Mouse (Mus musculus) liver, embryonic 15.5 days (tissue): ENCODE measurements around the gene Asb8. TPM values are rescaled to one million over a fixed set of nuclear protein-coding genes. Genes with fewer than 3 reads are reported as not detected.

ENCODE experiments used
- ATAC-seq: fragments of 200-750 bp; cut with Nextera tagmentation; 2 replicates; pipeline ENCODE4 v1.8.0; 2017; ENCODE audit warnings: moderate number of reproducible peaks, mild to moderate bottlenecking, moderate library complexity; ENCODE audit not compliant: insufficient read depth
- H3K27ac ChIP-seq: fragments of 300-500 bp; sonication (generic); replicated peaks from 2 replicates; pipeline ENCODE4 v1.5.1; 2015; ENCODE audit warnings: mild to moderate bottlenecking, inconsistent platforms
- H3K27me3 ChIP-seq: fragments of 300-500 bp; sonication (generic); 2 replicates; pipeline ENCODE4 v1.6.1; 2015; ENCODE audit warnings: mild to moderate bottlenecking, inconsistent platforms
- H3K36me3 ChIP-seq: fragments of 300-500 bp; sonication (generic); replicated peaks from 2 replicates; pipeline ENCODE4 v1.6.1; 2015; ENCODE audit warnings: moderate library complexity, mild to moderate bottlenecking, inconsistent platforms
- H3K4me1 ChIP-seq: fragments of 300-500 bp; sonication (generic); replicated peaks from 2 replicates; pipeline ENCODE4 v1.6.1; 2015; ENCODE audit warnings: inconsistent platforms
- H3K4me2 ChIP-seq: fragments of 300-500 bp; sonication (generic); 2 replicates; pipeline ENCODE4 v1.6.1; 2015; ENCODE audit warnings: moderate library complexity, mild to moderate bottlenecking, inconsistent platforms
- H3K4me3 ChIP-seq: fragments of 300-500 bp; sonication (generic); replicated peaks from 2 replicates; pipeline ENCODE4 v1.5.1; 2015; ENCODE audit warnings: mild to moderate bottlenecking, inconsistent platforms
- H3K9ac ChIP-seq: fragments of 300-500 bp; sonication (generic); 2 replicates; pipeline ENCODE4 v1.6.1; 2015; ENCODE audit warnings: moderate library complexity, mild to moderate bottlenecking, inconsistent platforms
- H3K9me3 ChIP-seq: fragments of 300-500 bp; sonication (generic); replicated peaks from 2 replicates; pipeline ENCODE4 v1.6.1; 2016; ENCODE audit warnings: inconsistent platforms
- WGBS: fragments of 180-500 bp; shearing (Covaris S2); methylation state at CpG from one replicate; pipeline ENCODE4 v1.1.7; 2015; ENCODE audit warnings: mixed read lengths; ENCODE audit not compliant: insufficient replicate concordance; 5-methylcytosine and 5-hydroxymethylcytosine counted together
- polyA plus RNA-seq: library from polyadenylated mRNA; unstranded; fragments of >200 nt; fragmentation: Nextera tagmentation; extraction: Ambion mirVana; gene quantifications from 2 replicates; pipeline ENCODE4 v1.2.1, GENCODE M21; 2015

Asb8 gene
- polyA plus RNA-seq, 1 experiment from 2014 or later: 20.4 TPM

DNA sequence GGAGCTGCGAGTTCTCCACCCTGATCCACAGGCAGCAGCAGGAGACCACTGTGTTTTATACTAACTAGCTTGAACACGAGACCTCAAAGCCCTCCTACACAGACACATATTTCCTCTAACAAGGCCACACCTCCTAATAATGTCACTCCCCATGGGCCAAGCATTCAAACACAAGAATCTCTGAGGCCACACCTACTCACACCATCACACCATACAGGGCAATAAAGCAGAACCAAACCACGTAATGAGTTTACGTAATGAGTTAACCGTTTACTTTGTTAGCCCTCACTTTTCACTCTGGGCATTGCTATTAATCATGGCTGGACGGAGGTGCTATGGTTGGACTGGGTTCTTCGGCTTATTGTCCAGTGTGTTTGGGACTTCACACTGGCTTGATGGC is 25.7 kb downstream of the Asb8 start:
- no peak overlapping the region for H3K4me2 ChIP-seq
- H3K4me3 ChIP-seq: no peak overlapping the region
- no peak for ATAC-seq
- no peaks in the 10 kb centered on the region for H3K9me3 ChIP-seq
- H3K9ac ChIP-seq: no peak overlapping the region
- H3K36me3 ChIP-seq: peaks cover 62% of the 10 kb centered on the region
- H3K4me1 ChIP-seq: peaks cover 8% of the 10 kb centered on the region
- H3K27ac ChIP-seq: no peak overlapping the region
- no peaks in the 10 kb centered on the region for H3K27me3 ChIP-seq
- 65% methylated on average over 7 of the region's 7 CpGs for WGBS

GRCm38 (mm10) chr15:98136871-98137270 is 28.6 kb downstream of the Asb8 start:
- Histone ChIP-seq H3K27ac (no peak overlapping the region), H3K36me3 (peaks cover 86% of the 10 kb centered on the region), H3K4me3 (no peak overlapping the region), H3K4me1 (no peaks in the 10 kb centered on the region), H3K27me3 (no peaks in the 10 kb centered on the region), H3K4me2 (no peak overlapping the region), H3K9ac (no peak overlapping the region), H3K9me3 (no peaks in the 10 kb centered on the region)
- 86% methylated on average over 9 of the region's 9 CpGs for WGBS
- ATAC-seq: no peak

- Histone ChIP-seq H3K4me1 (no peaks in the 10 kb centered on the region), H3K27me3 (no peaks in the 10 kb centered on the region), H3K4me2 (no peak overlapping the region), H3K9me3 (no peaks in the 10 kb centered on the region), H3K9ac (no peak overlapping the region), H3K4me3 (no peak overlapping the region), H3K27ac (no peak overlapping the region), H3K36me3 (peaks cover 84% of the 10 kb centered on the region)
- 89% methylated on average over 13 of the region's 13 CpGs for WGBS
- no peak for ATAC-seq
Observed at GRCm38 (mm10) chr15:98135671-98136070, 29.8 kb downstream of the Asb8 start.

DNA sequence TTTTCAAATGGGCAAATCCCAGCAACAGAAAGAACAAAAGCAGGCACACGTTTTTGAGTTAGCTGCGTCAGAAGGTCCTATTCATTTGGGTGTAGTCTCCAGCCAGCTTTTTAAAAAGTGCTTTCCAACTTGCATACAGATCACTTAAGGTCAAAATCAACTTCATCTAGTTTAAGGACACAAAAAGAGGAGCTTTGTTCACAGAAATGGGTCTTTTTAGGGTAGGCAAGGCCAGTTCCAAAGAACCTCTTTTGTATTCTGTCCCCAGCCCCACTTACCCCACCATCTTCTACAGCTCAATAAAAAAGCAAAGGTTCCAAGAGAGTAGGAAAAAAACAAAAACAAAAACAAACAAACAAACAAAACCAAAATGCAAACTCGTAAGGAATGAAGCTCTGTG is 30.8 kb downstream of the Asb8 start:
- H3K27me3 ChIP-seq: no peaks in the 10 kb centered on the region
- H3K4me2 ChIP-seq: no peak overlapping the region
- H3K4me1 ChIP-seq: no peaks in the 10 kb centered on the region
- no peak overlapping the region for H3K27ac ChIP-seq
- no peak overlapping the region for H3K4me3 ChIP-seq
- H3K36me3 ChIP-seq: peaks cover 85% of the 10 kb centered on the region
- no peak for ATAC-seq
- no peak overlapping the region for H3K9ac ChIP-seq
- no peaks in the 10 kb centered on the region for H3K9me3 ChIP-seq
- 74% methylated on average over 3 of the region's 3 CpGs for WGBS

- H3K9ac ChIP-seq: no peak overlapping the region
- no peak overlapping the region for H3K4me3 ChIP-seq
- H3K9me3 ChIP-seq: no peaks in the 10 kb centered on the region
- no peak overlapping the region for H3K27ac ChIP-seq
- no peak overlapping the region for H3K4me2 ChIP-seq
- no peak for ATAC-seq
- H3K27me3 ChIP-seq: no peaks in the 10 kb centered on the region
- H3K36me3 ChIP-seq: peaks cover 88% of the 10 kb centered on the region
- no peaks in the 10 kb centered on the region for H3K4me1 ChIP-seq
- WGBS: 82% methylated on average over 4 of the region's 4 CpGs
Observed at GRCm38 (mm10) chr15:98134034-98134433, 31.4 kb downstream of the Asb8 start.

DNA sequence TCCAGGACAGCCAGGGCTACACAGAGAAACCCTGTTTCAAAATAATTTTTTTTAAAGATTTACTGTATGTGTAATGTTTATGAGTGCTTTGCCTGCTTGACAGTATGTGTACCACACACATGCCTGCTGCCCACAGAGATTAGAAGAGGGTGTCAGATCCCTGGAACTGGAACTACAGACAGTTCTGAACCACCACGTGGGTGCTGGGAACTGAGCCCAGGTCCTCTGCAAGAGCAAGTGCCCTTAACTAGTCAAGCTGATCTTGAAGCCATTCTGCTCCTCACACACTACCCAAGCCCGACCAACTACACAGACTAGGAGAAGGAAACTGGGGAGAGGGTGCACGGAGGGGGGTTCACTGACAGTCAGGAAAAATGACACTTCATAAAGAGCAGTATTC is 32.0 kb downstream of the Asb8 start:
- Histone ChIP-seq H3K4me2 (no peak overlapping the region), H3K4me3 (no peak overlapping the region), H3K27ac (no peak overlapping the region), H3K27me3 (no peaks in the 10 kb centered on the region), H3K36me3 (peaks cover 88% of the 10 kb centered on the region), H3K9ac (no peak overlapping the region), H3K4me1 (no peaks in the 10 kb centered on the region), H3K9me3 (no peaks in the 10 kb centered on the region)
- 69% methylated on average over 3 of the region's 3 CpGs for WGBS
- ATAC-seq: no peak

DNA sequence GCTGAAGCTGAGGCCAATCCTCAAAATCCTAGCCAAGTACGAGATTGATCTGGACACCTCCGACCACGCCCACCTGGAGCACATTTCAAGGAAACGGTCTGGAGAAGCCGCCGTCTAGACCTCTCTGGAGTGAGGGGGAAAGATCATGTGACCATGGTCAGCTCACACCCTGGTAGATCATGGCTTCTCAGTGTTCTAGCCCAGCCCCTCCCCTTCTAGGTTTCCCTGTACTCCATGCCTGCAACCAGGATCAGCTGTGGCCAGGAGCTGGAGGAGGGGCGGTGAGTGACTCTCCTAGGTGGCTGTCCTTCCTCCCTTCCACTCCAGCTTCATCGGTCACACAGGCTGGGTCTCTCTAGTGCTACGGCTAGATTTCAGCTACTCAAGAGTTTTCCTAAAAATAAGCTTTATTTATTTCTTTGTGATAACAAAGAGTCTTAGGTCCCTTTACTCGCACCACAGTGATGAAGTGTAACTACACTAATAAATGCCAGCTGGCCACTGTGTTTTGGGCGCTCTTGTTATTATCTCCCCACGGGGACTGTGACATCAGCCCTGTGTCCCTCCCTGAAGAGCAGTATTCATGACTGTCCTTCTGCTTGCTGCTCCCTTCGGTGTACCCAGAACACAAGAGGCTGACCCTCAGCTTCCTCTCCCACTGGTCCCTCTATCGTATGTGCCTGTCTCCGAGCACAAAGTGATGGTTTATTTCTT is 33.3 kb downstream of the Asb8 start:
- peaks cover 90% of the 10 kb centered on the region for H3K36me3 ChIP-seq
- no peaks in the 10 kb centered on the region for H3K27me3 ChIP-seq
- no peak for ATAC-seq
- H3K9me3 ChIP-seq: no peaks in the 10 kb centered on the region
- no peaks in the 10 kb centered on the region for H3K4me1 ChIP-seq
- no peak overlapping the region for H3K27ac ChIP-seq
- no peak overlapping the region for H3K4me2 ChIP-seq
- no peak overlapping the region for H3K4me3 ChIP-seq
- 80% methylated on average over 15 of the region's 15 CpGs for WGBS
- H3K9ac ChIP-seq: no peak overlapping the region

- Histone ChIP-seq H3K27me3 (no peaks in the 10 kb centered on the region), H3K9me3 (no peaks in the 10 kb centered on the region), H3K4me1 (no peaks in the 10 kb centered on the region), H3K9ac (no peak overlapping the region), H3K4me3 (no peak overlapping the region), H3K27ac (no peak overlapping the region), H3K36me3 (peaks cover 87% of the 10 kb centered on the region), H3K4me2 (no peak overlapping the region)
- 80% methylated on average over 7 of the region's 7 CpGs for WGBS
- no peak for ATAC-seq
Observed at GRCm38 (mm10) chr15:98131451-98131850, 34.0 kb downstream of the Asb8 start.

DNA sequence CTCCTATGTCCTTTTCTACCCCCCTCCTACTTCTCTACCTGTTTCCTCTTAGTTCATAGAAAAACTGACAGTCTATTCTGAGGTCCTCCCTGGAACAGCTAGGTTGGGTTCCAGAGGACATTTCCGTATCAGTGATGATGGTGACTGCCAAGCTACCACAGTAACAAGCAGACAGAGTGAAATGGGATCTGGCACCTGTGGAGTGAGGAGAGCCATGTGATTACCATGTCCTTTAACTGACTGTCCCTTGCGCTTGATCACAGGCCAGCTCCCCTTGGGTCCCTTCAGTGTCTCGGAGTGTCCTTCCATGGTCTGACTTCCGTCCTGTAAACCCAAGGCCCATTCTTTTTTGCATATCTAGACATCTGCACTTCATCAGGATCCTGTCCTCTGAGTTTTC is 34.4 kb downstream of the Asb8 start:
- H3K27ac ChIP-seq: no peak overlapping the region
- H3K36me3 ChIP-seq: peaks cover 85% of the 10 kb centered on the region
- 82% methylated on average over 4 of the region's 4 CpGs for WGBS

GRCm38 (mm10) chr15:98120831-98121230 is 44.6 kb downstream of the Asb8 start:
- WGBS: 84% methylated on average over 20 of the region's 20 CpGs
- H3K36me3 ChIP-seq: peaks cover 71% of the 10 kb centered on the region
- no peak for ATAC-seq
- H3K9me3 ChIP-seq: no peaks in the 10 kb centered on the region
- H3K9ac ChIP-seq: no peak overlapping the region
- no peak overlapping the region for H3K27ac ChIP-seq
- no peak overlapping the region for H3K4me3 ChIP-seq
- H3K4me1 ChIP-seq: peaks cover 17% of the 10 kb centered on the region
- H3K4me2 ChIP-seq: no peak overlapping the region
- no peaks in the 10 kb centered on the region for H3K27me3 ChIP-seq

More for the DNA sequence above, 34.4 kb downstream of the Asb8 start:
- Histone ChIP-seq H3K27me3 (no peaks in the 10 kb centered on the region), H3K4me3 (no peak overlapping the region), H3K4me2 (no peak overlapping the region), H3K4me1 (no peaks in the 10 kb centered on the region), H3K9me3 (no peaks in the 10 kb centered on the region), H3K9ac (no peak overlapping the region)
- ATAC-seq: no peak

DNA sequence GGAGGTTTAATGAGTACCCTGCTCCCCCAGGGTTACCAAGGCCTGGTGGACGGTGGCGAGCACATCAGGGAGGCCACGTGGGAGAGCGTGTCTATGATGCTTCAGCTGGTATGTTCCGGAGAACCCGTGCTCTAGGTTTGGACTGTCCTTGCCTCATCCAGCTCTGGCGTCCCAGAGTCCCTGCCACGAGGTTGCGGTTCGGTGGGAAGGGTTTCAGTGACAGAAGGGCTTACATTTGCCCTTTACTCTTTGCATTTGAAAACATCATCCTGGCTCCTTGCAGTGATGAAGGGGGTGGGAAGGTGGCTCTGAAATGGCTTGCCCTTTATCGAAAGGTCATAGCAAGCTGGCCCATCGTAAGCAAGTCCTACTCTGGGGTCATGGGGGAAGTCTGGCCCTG is 46.1 kb downstream of the Asb8 start:
- Histone ChIP-seq H3K4me2 (no peak overlapping the region), H3K9me3 (no peaks in the 10 kb centered on the region), H3K4me1 (peaks cover 28% of the 10 kb centered on the region), H3K27ac (no peak overlapping the region), H3K9ac (no peak overlapping the region), H3K36me3 (peaks cover 64% of the 10 kb centered on the region), H3K4me3 (no peak overlapping the region), H3K27me3 (no peaks in the 10 kb centered on the region)
- no peak for ATAC-seq
- 81% methylated on average over 12 of the region's 12 CpGs for WGBS

GRCm38 (mm10) chr15:98116287-98116686 is 49.1 kb downstream of the Asb8 start:
- Histone ChIP-seq H3K4me1 (peaks cover 42% of the 10 kb centered on the region), H3K36me3 (peaks cover 52% of the 10 kb centered on the region), H3K9me3 (no peaks in the 10 kb centered on the region), H3K9ac (0 out of 2 replicates have a peak overlapping the region, but pooled peaks have one; percentile 10), H3K4me2 (peak overlapping the region; percentile 51), H3K4me3 (0 out of 2 replicates have a peak overlapping the region, but pooled peaks have one; percentile 1), H3K27me3 (no peaks in the 10 kb centered on the region), H3K27ac (peak overlapping the region; percentile 64)
- 20% methylated on average over 5 of the region's 5 CpGs for WGBS
- peak; percentile 89 for ATAC-seq
